Mouse (Mus musculus) megakaryocyte, embryonic 14.5 days (primary cell): Measurements from ENCODE around the gene 4930451I11Rik.

Experiments used
- FLI1 ChIP-seq: IDR thresholded peaks from 2 replicates; pipeline ENCODE4 v1.6.1; 2012; ENCODE audit warnings: low read length, inconsistent platforms, mixed read lengths
- GATA1 ChIP-seq: IDR thresholded peaks from 3 replicates; pipeline ENCODE4 v1.6.1; 2012; ENCODE audit warnings: mixed read lengths, low read length, inconsistent platforms, borderline replicate concordance

GRCm38 (mm10) chr7:126853454-126853853, 22.0 kb upstream of the 4930451I11Rik start:
- TF ChIP-seq GATA1 (no peak), FLI1 (no peak)
